Comparison of ENCODE assay signal across 14 mouse cellular contexts in genomic region chr10:76785312-76785711, GRCm38 (mm10). TPM values are rescaled to one million over a fixed set of nuclear protein-coding genes. Genes with fewer than 3 reads are reported as not detected.
"Had no signal": no experiment of that assay in that cellular context is flagged by ENCODE, and none has a peak within 500 bp of the region (broad histone marks: within the 10 kb centered on the region; RNA-seq: fewer than 3 reads in every experiment).

No protein-coding gene starts in this region.

- DNase-seq: gastrocnemius, postnatal 10 days; gastrocnemius, postnatal 25 days; heart, adult 18-20 months; heart, postnatal 10 days; heart, postnatal 4 days; kidney, adult 18-20 months; kidney, adult 9 months; kidney, postnatal 10 days; kidney, postnatal 25 days; kidney, postnatal 4 days; liver; liver, embryonic 13.5 days; liver, postnatal 0 days had no signal

RNA-seq across cellular contexts. Expression of gene Col6a1, which starts 59.3 kb away (rescaled TPM):
- polyA plus RNA-seq: inflammation-experienced regulatory T-cells, adult 6 months had no signal
